Mouse (Mus musculus): ENCODE results near the gene Odf3. TPM values are rescaled to one million over a fixed set of nuclear protein-coding genes. Genes with fewer than 3 reads are reported as not detected.

Odf3 gene
- total RNA-seq (2014; rRNA removed) = 0.18 and 0.42 TPM in 2 replicates
- polyA plus RNA-seq (2015; fragmentation: Nextera tagmentation; extraction: Ambion mirVana) = 0.19 and 0.43 TPM in 2 replicates

- DNase-seq (ENCODE audit: low spot score) (peak; percentile 55), ATAC-seq (no peak; the same call in 1 of the 2 replicates)
- Histone ChIP-seq H3K27ac (no peak within 1 kb of the TSS), H3K4me1 (ENCODE audit: insufficient read depth, low read length) (no peaks in the 10 kb centered on the region), H3K4me2 (ENCODE audit: low read depth, low read length) (no peak within 1 kb of the TSS), H3K9ac (replicated peaks; ENCODE audit: low read length) (0 out of 2 replicates have a peak within 1 kb of the TSS, but pooled peaks have one; percentile 13), H3K9me3 (ENCODE audit: low read length) (no peaks in the 10 kb centered on the region), H3K4me3 (ENCODE audit: low read length) (no peak within 1 kb of the TSS), H3K36me3 (ENCODE audit: insufficient read depth, low read length) (peaks cover 14% of the 10 kb centered on the region; the same call in 1 of the 2 replicates), H3K27me3 (ENCODE audit: insufficient read depth, low read length) (no peaks in the 10 kb centered on the region)
- no peak for TF ChIP-seq CTCF (IDR thresholded peaks at IDR 0.05; ENCODE audit: low read depth)
- WGBS = 59% methylated on average over 11 of the region's 11 CpGs
Observed at GRCm38 (mm10) chr7:140847755-140848580, at the start of gene Odf3. Odf3 (plus strand) TSS chr7:140847805.

GRCm38 (mm10) chr7:140798212-140798611 lies 49.4 kb upstream of the Odf3 start:
- no peaks in the 10 kb centered on the region for H3K36me3 ChIP-seq (ENCODE audit: insufficient read depth, low read length)
- WGBS = 58% methylated on average over 2 of the region's 2 CpGs
- no peaks in the 10 kb centered on the region for H3K27me3 ChIP-seq (ENCODE audit: insufficient read depth, low read length)
- TF ChIP-seq CTCF (IDR thresholded peaks at IDR 0.05; ENCODE audit: low read depth) = no peak
- no peak overlapping the region for H3K27ac ChIP-seq
- no peaks in the 10 kb centered on the region for H3K4me1 ChIP-seq (ENCODE audit: insufficient read depth, low read length)
- H3K4me3 ChIP-seq (ENCODE audit: low read length) = no peak overlapping the region
- H3K4me2 ChIP-seq (ENCODE audit: low read depth, low read length) = no peak overlapping the region
- no peaks in the 10 kb centered on the region for H3K9me3 ChIP-seq (ENCODE audit: low read length)
- no peak for ATAC-seq
- H3K9ac ChIP-seq (replicated peaks; ENCODE audit: low read length) = no peak overlapping the region
- no peak for DNase-seq (ENCODE audit: low spot score)

DNA sequence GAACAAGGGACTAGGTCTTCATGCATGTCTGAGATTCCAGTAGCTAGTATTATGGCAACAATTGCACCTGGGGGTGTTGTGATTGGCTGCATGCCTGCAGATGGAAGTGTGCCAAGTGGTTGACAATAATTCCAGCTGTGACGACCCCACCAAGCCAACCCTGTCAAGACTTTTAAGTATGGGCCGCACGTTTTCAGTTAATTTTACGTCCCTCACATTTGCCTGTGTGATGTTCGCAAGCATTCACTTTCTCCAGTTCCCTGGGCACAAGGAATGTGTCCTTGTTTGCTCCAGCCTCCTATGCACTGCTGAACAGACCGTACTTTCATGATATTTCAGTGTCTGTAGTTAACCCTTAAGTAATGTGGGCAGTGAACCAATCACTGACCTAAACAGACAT lies 45.0 kb upstream of the Odf3 start:
- Histone ChIP-seq H3K4me3 (ENCODE audit: low read length) (no peak overlapping the region), H3K4me1 (ENCODE audit: insufficient read depth, low read length) (no peaks in the 10 kb centered on the region), H3K9me3 (ENCODE audit: low read length) (no peaks in the 10 kb centered on the region), H3K9ac (replicated peaks; ENCODE audit: low read length) (no peak overlapping the region), H3K36me3 (ENCODE audit: insufficient read depth, low read length) (no peaks in the 10 kb centered on the region), H3K4me2 (ENCODE audit: low read depth, low read length) (no peak overlapping the region), H3K27ac (no peak overlapping the region), H3K27me3 (ENCODE audit: insufficient read depth, low read length) (no peaks in the 10 kb centered on the region)
- WGBS = 54% methylated on average over 6 of the region's 6 CpGs
- ATAC-seq (no peak), DNase-seq (ENCODE audit: low spot score) (no peak)
- TF ChIP-seq CTCF (IDR thresholded peaks at IDR 0.05; ENCODE audit: low read depth) = no peak

DNA sequence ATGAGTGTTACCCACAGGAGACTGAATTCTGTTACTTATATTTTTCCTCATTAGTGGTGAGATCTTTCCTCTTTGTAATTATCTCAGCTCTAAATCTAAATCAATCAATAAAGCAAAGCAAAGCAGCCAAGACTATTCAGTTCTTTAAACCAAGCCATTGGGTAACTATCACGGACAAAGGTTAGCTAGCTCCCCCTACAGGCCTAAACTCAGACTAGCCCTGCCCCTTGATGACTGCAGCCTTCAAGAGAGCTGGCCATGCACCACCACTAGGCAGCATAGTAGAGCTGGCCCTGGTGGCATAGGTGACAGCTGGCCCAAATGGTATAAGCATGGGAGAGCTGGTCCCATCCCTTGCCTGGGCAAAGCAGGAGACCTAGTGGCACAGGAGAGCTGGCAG lies 41.9 kb upstream of the Odf3 start:
- H3K9ac ChIP-seq (replicated peaks; ENCODE audit: low read length) = no peak overlapping the region
- peak; percentile 76 for ATAC-seq
- peak; percentile 75 for TF ChIP-seq CTCF (IDR thresholded peaks at IDR 0.05; ENCODE audit: low read depth)
- no peak overlapping the region for H3K4me2 ChIP-seq (ENCODE audit: low read depth, low read length)
- no peak overlapping the region for H3K27ac ChIP-seq
- WGBS = 16% methylated on average over 1 of the region's 1 CpGs
- no peak overlapping the region for H3K4me3 ChIP-seq (ENCODE audit: low read length)
- peak; percentile 71 for DNase-seq (ENCODE audit: low spot score)
- no peaks in the 10 kb centered on the region for H3K27me3 ChIP-seq (ENCODE audit: insufficient read depth, low read length)
- H3K4me1 ChIP-seq (ENCODE audit: insufficient read depth, low read length) = no peaks in the 10 kb centered on the region
- H3K9me3 ChIP-seq (ENCODE audit: low read length) = no peaks in the 10 kb centered on the region
- no peaks in the 10 kb centered on the region for H3K36me3 ChIP-seq (ENCODE audit: insufficient read depth, low read length)

DNA sequence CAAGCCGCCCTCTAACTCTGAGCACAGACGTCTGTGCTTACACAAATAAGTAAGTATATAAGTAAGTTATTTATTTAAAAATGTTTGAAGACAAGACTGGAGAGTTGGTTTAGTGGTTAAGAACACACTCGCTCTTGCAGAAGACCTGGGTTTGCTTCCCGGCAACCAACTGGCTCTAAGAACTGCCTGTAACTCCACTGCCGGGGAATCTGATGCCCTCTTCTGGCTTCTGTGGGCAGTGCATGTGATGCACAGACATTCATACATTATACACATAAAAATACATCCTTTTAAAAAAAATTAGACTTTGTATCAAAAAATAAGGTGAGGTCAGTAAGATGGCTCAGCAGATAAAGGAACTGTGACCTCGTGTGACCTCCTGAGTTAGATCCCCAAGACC lies 37.1 kb upstream of the Odf3 start:
- TF ChIP-seq CTCF (IDR thresholded peaks at IDR 0.05; ENCODE audit: low read depth) = peak; percentile 41
- no peak overlapping the region for H3K9ac ChIP-seq (replicated peaks; ENCODE audit: low read length)
- no peaks in the 10 kb centered on the region for H3K9me3 ChIP-seq (ENCODE audit: low read length)
- H3K4me1 ChIP-seq (ENCODE audit: insufficient read depth, low read length) = no peaks in the 10 kb centered on the region
- H3K4me3 ChIP-seq (ENCODE audit: low read length) = no peak overlapping the region
- 93% methylated on average over 6 of the region's 6 CpGs for WGBS
- DNase-seq (ENCODE audit: low spot score) = no peak
- H3K4me2 ChIP-seq (ENCODE audit: low read depth, low read length) = no peak overlapping the region
- H3K27me3 ChIP-seq (ENCODE audit: insufficient read depth, low read length) = no peaks in the 10 kb centered on the region
- peaks cover 7% of the 10 kb centered on the region; the same call in 1 of the 2 replicates for H3K36me3 ChIP-seq (ENCODE audit: insufficient read depth, low read length)
- ATAC-seq = no peak
- no peak overlapping the region for H3K27ac ChIP-seq

- DNase-seq (ENCODE audit: low spot score) (peak; percentile 74), ATAC-seq (peak; percentile 88)
- H3K9me3 ChIP-seq (ENCODE audit: low read length) = no peaks in the 10 kb centered on the region
- H3K9ac ChIP-seq (replicated peaks; ENCODE audit: low read length) = no peak overlapping the region
- whole genome bisulfite sequencing = 67% methylated on average over 13 of the region's 13 CpGs
- H3K4me1 ChIP-seq (ENCODE audit: insufficient read depth, low read length) = no peaks in the 10 kb centered on the region
- H3K27me3 ChIP-seq (ENCODE audit: insufficient read depth, low read length) = no peaks in the 10 kb centered on the region
- H3K27ac ChIP-seq = peak overlapping the region; percentile 65
- H3K36me3 ChIP-seq (ENCODE audit: insufficient read depth, low read length) = peaks cover 7% of the 10 kb centered on the region; the same call in 1 of the 2 replicates
- no peak overlapping the region for H3K4me3 ChIP-seq (ENCODE audit: low read length)
- no peak overlapping the region for H3K4me2 ChIP-seq (ENCODE audit: low read depth, low read length)
- no peak for TF ChIP-seq CTCF (IDR thresholded peaks at IDR 0.05; ENCODE audit: low read depth)
Observed at GRCm38 (mm10) chr7:140811714-140812113, 35.9 kb upstream of the Odf3 start.

- Histone ChIP-seq H3K4me2 (ENCODE audit: low read depth, low read length) (no peak overlapping the region), H3K9ac (replicated peaks; ENCODE audit: low read length) (no peak overlapping the region), H3K4me3 (ENCODE audit: low read length) (no peak overlapping the region), H3K27me3 (ENCODE audit: insufficient read depth, low read length) (no peaks in the 10 kb centered on the region), H3K36me3 (ENCODE audit: insufficient read depth, low read length) (peaks cover 7% of the 10 kb centered on the region; the same call in 1 of the 2 replicates), H3K9me3 (ENCODE audit: low read length) (no peaks in the 10 kb centered on the region), H3K4me1 (ENCODE audit: insufficient read depth, low read length) (no peaks in the 10 kb centered on the region), H3K27ac (no peak overlapping the region)
- TF ChIP-seq CTCF (IDR thresholded peaks at IDR 0.05; ENCODE audit: low read depth) = no peak
- 85% methylated on average over 12 of the region's 12 CpGs for WGBS
- ATAC-seq (no peak), DNase-seq (ENCODE audit: low spot score) (no peak)
Observed at GRCm38 (mm10) chr7:140812850-140813249, 34.8 kb upstream of the Odf3 start.

All from hindbrain, postnatal 0 days (tissue).